Mouse (Mus musculus) brain, adult 2 months (tissue): ENCODE data around the gene Gtf3c5.
A peak's percentile ranks its signal among the peaks of the same experiment; 100 is the strongest.

Source experiments
- DNase-seq: peaks from one replicate; pipeline ENCODE4 v3.0.0; 2011; ENCODE audit warnings: low read depth, low spot score

Gtf3c5 gene

DNA sequence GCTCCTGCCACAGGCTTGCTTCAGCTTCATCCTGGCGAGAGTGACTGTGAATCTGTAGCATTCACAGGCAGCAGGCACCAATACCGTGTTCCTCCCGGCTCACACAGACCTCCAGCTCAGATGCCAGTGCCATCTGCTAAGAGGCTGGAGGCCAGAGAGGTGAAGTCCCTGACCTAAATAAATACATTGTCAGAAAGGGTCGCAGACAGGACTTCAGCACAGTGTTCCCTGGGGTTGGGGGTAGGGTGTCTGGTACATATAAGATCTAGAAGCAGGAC lies 48.3 kb downstream of the Gtf3c5 start:
- peak; percentile 94 for DNase-seq

DNA sequence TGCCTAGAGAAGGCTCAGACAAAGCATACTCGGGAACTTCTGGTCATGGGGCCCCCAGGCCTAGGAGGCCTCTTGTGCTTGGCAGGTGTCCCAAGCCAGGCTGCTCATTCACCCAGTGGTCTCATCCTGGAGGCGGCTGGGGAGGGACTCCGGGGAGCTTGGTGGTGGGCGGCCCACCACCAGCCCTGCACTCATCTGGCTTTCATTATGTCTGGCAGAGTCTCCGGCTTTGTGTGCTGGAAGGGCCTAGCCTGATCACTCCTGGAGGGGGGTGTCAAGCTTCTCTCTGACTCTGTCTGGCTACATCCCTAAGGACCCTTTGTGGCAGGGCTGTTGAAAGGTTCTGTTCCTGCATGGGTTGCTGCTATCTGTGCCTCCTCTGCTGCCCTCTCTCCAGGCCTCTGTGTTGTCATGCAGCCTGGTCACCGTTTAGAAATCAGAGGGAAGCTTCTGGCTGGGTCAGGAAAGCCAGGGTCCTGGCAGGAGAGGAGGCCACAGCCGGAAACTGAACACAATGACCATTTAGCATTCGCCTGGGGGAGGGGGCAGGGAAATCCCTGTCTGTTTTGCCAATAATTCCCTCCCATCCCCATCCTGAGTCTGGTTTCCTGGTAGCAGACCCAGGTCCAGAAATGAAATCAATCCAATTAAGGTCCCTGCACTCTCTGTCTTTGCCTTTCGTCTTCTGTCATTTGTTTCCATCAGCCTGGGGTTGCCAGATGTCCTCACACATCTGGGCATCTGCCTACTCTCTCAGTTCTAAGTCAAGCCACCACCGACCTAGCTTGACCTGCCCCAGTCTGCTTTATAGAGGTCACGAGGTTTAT lies 48.9 kb downstream of the Gtf3c5 start:
- DNase-seq, result peak; percentile 66

DNA sequence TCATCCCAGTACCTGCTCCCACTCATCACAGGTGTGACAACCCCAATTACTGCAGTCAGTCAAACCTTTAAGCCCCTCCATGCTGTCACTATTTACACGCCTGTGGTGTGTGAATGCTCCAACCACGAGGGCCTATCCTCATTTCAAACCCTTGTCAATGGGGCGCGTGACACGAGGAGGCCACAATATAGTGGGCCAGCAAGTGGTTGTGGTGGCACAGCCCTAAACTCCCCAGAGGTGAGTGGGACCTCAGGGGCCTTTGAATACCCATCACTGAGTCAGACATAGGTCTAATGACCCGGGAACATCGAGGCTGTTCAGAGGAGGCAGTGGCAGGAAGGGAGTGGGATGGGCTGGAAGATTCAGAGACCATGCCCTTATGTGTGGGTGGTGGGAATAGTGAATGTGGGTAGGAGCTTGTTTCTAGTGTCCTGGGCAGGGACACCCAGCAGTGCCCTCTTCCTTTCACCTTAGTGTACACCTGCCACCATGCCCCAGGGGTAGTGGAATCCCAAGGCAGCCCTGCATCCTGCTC lies 49.6 kb downstream of the Gtf3c5 start:
- no peak for DNase-seq

DNA sequence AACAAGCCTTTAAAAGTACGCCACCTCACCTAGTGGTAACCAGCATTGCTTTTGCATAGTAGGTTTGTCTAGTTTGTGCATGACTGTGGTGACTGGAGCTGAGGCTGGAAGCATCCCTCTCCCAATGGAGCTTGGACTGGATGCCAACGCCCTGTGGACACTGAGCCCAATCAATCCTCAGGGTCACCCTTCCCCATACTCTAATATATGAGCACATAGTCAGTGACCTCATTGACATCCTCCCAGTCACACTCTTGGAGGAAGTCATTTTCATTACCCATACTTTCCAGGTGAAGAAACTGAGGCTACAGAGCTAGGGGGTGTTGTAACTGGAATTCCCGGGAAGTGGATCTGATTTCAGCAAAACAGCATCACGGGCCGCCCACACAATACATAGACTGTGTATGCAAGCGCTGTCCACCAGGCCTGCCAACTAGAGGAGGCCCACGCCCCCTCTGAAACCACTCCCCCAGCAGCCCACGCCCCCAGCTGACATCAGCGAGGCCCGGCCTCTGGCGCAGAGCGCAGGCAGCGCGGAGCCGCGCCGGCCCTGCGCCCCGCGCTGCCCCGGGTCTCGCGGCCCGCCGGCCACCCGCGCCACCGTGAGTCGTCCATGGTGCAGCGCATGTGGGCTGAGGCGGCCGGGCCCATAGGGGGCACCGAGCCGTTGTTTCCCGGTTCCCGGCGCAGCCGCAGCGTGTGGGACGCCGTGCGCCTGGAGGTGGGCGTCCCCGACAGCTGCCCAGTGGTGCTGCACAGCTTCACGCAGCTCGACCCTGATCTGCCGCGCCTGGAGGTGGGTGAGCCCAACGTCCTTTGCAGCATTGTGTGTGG lies 50.4 kb downstream of the Gtf3c5 start:
- DNase-seq, result peak; percentile 97

GRCm38 (mm10) chr2:28530311-28530710 lies 53.2 kb downstream of the Gtf3c5 start:
- no peak for DNase-seq

DNA sequence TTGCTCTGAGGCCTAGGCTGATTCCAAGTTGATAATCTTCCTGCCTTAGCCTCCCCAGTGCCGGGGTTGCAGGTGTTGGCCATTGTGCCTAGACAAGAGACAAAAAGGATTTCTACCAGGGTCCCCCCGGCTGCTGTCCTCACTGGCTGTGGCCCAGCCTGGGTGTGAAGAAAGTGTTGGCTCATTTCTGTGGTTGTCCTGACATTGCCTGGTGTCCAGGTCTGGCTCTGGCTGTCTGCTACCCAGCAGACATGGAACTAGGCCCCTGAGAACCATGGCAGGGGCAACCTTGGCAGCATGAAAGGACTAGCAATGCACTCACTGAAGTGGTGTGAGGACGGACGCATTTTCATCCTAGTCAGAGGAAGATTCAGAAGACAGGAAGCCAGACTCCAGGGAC lies 53.7 kb downstream of the Gtf3c5 start:
- DNase-seq, result no peak

DNA sequence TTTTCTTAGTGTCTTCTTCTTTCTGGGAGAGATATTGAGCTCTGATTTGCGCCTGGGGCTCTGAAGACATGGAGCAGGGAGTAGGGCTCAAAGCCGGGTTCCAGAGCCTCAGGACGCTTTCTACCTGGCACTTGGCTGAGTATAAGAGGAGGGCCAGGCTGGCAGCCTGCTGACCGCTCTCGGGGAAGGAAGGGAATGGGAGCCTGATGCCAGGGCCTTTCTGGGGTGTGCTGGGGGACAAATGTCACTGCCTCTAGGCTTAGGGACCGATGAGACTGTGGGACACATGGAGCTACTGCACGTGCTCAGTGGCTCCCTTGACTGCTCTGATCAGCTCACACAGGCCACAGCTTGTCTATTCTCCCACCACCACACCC lies 55.2 kb downstream of the Gtf3c5 start:
- DNase-seq, result no peak

- DNase-seq, result peak; percentile 11
These were observed 55.9 kb downstream of the Gtf3c5 start for GRCm38 (mm10) chr2:28527436-28528353.

DNA sequence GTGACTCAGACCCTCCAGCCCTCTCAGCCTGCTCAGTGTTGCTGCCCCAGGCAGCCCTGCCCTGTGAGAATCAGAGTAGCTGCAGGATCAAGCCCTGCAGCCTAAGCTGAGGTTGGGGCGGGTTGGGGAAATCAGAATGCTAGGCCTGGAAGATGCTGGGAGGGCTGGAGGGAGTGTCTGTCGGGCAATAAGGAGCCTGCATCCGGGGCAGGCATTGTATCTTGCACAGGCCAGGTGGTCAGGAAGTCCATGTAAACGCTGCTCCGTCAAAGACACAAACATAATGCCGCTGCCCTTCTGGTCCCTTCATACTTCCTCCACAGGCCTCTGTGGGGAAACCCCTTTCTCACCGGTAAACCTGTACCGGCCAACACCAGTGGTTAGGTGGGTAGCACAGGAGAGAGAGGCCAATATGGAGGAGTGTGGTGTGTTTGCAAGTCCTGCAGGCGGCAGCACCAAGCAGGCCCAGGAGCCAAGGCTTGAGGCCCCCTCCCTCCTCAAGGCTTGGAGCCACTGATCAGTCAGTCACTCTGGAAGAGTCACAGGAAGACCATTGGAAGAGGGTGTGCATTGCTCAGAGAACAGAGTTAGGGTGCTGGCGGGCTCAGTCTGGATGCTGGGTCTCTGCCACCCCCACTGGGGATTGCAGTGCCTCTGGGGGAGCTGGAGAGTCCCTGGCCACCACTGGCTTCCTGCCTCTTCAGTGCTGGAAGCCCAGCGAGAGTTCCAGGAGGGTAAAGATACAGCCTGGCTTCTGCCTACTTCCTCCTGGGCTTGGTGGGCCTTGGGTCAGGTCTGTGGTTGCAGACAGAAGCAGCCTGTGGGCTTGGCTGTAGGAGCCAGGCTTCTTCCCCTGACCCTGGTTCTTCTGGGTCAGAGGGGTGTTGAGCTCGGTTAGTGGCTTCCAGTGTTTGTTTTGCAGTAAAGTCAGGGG lies 57.3 kb downstream of the Gtf3c5 start:
- peak; percentile 75 for DNase-seq

DNA sequence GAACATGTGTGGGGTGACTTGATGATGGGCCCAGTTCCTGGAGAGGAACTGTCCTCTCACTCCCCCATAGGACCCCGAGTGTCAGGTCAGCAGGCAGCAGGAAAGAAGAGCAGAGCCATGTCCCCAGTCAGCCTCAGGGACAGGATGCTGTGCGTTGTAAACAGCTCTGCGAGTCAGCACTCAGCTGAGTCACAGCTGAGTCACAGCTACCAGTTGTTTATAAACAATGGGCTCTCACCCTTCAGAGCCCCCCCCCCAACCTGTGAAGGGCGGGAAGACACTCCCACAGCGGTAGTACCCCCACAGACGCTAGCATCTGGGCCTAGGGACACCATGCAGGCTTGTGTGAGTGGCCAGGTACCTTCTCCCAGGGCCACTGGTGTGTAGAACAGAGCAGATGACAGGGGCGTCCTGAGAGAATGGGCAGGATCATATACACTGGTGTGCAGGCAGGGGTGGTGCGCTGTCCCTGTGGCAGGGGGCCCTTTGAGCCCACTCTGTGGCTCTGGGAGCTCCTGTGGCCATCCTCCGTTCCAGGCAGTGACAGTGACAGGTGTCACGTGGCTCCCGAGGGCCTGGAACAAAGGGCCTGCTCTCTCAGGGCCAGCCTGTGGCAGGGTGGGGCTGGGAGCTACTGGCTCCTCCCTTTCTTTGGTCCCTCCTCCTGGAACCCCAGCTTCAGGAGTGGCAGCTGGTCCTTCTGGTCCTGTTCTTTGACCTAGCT lies 58.2 kb downstream of the Gtf3c5 start:
- peak; percentile 94 for DNase-seq

DNA sequence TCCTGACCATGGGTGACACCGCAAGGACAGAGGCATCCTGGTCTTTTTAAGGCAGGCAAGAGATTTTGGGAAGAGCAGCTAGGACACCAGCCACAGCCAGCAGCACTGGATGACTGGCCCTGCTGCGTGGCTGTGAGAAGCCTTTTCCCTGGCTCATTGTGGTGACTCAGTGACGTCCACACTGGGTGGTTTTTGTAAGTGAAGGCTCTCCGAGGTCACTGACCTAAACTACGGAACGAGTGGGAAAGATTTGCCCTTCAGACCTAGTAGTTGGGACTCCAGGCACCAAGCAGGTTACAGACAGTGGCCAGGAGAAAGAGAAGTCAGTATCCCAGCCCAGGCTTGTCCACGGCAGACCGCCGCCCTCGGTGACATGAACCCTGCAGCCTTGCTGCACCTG lies 59.1 kb downstream of the Gtf3c5 start:
- no peak for DNase-seq

GRCm38 (mm10) chr2:28523643-28524117 lies 59.9 kb downstream of the Gtf3c5 start:
- DNase-seq, result peak; percentile 97

GRCm38 (mm10) chr2:28522166-28522565 lies 61.4 kb downstream of the Gtf3c5 start:
- no peak for DNase-seq

GRCm38 (mm10) chr2:28521571-28522151 lies 61.9 kb downstream of the Gtf3c5 start:
- peak; percentile 95 for DNase-seq

DNA sequence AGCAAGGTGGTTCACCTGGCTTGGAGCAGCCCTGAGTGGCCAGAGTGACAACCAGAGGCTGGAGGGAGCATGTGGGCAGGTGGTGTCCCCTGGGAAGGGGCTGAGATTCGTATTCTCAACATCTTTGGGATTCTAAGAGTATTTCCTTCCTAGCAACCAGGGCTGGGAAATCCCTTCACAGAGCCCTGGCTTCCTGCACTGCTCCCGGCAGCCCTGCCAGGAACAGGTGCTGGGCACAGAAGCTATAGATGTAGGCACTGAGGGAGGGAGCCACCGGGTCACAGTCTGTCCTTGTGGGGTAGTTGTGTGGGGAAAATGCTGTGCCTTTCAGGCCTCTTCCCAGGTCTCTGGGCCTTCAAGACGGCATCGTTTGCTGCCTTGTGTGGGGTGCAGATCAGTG lies 63.0 kb downstream of the Gtf3c5 start:
- peak; percentile 80 for DNase-seq

- DNase-seq, result peak; percentile 90
These were observed 65.3 kb downstream of the Gtf3c5 start for GRCm38 (mm10) chr2:28518231-28518630.

DNA sequence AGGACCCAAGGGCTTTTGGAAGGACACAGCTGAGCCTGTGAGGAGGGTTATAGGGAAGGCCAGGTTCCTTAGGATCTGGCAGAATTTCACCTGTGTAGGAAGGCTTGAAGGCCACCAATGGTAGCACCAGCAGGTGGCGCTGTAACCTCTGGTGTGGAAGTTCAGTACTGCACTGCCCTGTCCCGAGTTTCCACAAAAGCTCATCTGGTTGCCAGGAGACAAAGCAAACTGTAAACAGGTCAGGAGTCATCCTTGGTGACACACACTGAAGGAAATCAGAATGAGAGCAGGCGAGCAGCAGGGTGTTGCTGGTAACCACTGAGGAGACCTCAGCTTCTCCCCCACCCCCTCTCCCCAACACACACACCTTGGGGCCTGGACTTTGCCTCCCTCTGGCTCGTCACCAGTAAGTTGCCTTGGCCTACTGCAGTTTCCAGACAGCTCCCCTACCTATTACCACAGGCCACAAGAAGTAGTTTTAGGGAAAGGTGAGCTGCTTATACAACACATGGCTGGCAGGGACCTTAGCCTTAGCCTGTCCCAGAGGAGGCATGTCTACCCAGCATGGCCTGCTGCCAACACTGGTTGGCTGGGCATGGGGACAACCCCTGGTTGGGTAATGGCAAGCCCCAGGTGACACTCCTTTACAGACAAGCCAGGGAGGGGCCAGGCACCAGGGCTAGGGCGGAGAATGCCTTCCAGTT lies 66.2 kb downstream of the Gtf3c5 start:
- peak; percentile 93 for DNase-seq
